Mouse (Mus musculus) layer of hippocampus, postnatal 10 days (tissue): ENCODE results near the gene Sbno2. TPM values are rescaled to one million over a fixed set of nuclear protein-coding genes. Genes with fewer than 3 reads are reported as not detected.

Experiments
- DNase-seq, 2 experiments: peaks; one replicate each; pipeline ENCODE4 v3.0.0; 2021; ENCODE audit warnings: low spot score in 2 of 2
- total RNA-seq, 2 experiments: library from RNA; stranded (reverse); gene quantifications; 2 replicates each; pipeline ENCODE4 v1.2.3; 2021

Gene Sbno2
- total RNA-seq, 2 experiments from 2014 or later, result 19.7 to 23.9 TPM

DNA sequence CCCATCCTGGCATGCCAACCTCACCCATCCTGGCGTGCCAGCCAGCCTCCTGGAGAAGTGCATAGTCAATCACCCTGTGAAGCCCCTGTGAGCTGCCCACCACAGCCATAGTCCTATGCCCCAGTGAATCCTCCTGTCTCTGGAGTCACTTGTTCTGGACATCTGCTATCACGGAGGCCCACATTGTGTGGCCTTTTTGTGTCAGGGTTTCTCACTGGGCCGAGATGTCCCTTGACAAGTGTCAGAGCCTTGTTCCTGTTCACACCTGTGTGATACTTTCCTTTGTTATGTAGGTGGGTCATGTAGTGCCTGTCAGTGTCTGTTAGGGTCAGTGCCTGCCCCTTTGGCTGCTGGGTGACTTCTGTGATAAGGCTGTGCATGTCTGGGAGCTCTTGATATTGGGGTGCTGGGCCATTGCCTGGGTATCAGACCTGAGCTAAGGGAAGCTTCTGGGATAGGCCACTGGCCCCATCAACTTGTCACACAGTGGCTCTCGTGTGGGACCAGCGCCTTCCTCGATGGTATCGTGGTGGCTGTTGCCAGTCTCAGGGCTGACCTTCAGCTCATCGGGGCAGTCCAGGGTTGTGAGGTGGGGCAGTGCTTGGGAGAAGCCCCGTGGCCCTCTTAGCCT is 18.7 kb upstream of the Sbno2 start:
- DNase-seq, result no peak

DNA sequence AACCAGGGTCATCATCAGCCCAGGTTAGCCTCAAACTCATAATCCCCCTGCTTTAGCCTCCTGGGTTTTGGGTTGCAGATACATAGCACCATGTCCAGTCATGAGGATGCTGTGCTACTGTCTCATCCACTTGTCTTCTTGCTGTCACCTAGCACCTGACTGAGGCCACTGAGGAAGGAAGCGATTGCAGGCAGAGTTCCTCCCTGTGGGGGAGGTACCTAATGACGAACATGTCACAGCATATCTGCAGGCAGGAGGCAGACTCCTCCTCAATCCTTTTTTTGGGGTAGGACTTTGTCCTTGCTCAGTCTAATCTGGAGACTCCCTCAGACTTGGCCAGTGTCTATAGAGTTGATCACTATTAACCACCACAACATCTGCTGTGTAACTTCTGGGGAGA is 16.3 kb upstream of the Sbno2 start:
- DNase-seq, result no peak

DNA sequence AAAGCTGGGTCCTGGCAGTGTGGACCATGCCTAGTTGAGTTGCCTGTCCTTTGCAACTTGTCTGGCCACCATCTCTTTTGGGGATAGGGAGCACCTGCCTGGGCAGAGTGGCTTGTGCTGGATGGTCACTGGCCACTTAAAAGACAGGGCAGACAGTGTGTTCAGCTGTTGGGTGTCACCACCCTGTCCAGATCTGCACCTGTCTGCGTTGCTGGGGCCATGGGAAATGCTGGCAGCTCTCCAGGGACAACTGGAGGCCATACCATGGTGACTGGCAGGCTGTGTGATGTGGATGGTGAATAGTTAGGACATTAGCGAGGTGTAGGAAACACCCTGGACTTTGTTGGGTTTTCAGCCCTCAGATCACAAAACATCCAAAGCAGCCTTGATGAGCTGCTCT is 14.8 kb upstream of the Sbno2 start:
- DNase-seq, result no peak

DNA sequence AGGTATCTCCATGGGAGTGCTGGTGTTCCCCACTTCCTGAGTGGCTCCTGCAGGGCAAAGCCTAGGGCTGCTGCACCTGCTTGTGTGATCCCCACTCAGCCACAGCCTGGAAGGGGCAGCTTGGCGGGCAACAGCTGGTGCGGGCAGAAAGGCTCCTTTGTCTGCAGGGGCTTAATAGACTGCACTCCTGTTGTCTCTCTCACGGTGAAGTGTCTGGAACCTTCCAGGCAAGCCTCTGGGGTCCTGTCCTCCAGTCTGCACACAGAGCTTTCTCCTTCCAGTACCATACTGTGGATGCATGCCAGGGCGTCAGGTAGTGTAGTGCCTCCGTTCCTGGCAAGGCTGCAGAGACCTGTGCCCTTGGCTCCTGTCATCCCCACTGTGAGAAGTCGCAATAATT is 13.2 kb upstream of the Sbno2 start:
- DNase-seq, result no peak

DNA sequence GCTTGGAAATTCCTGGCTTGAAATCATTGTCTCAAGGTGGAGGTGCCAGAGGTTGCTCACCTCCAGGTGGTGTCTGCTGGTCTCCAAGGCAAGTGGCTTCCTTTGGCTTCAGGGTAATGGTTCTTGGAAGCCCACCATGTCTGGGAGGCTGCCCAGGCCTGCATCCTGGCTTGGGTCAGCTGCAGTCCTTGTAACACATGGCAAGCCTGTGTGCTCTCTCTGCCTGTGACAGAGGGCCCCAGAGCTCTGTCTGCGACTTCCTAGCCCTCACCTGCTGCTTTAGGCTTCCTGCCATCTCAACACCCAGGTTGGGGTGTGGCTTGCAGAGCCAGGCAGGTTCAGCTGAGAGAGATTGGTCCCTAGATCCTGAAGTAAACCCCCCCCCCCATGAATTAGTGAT is 12.4 kb upstream of the Sbno2 start:
- no peak for DNase-seq

DNA sequence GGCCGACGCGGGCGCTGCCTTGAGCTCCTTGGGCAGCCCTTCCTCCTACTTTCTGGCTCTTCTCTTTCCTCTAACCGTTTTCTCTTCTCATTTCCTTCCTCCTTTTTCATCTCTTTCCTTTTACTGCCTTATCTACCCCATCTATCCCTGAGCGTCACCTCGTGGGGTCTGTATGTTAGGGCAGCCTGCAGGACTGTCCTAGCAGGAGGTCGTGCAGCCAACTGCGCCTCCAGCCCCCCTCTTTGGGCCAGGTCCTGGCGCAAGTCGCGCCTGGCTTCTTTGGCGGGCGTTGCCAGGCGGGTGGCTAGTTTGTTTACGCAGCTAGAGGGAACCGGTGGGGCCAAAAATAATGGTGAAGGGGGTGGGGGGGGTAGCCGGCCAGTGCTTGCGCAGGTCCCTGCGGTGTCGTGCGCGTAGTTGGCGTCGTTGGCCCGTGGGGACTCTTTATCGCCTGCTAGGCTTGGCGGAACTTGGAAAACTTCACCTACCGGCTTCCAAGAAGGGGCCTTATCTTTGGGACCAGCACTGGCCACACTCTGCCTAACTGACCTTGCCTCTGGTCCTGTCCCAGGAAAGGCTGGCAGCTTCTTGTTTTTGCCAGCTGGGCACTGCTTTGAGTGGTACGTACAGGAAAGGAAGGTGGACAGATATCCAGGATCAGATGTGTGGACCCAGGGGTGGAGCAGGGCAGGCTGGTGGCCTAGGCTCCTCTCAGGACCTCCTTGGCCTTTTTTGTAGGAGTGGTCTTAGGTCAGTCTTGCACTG is 11.7 kb upstream of the Sbno2 start:
- DNase-seq, result peak in 1 of 2 experiments; percentile 44

DNA sequence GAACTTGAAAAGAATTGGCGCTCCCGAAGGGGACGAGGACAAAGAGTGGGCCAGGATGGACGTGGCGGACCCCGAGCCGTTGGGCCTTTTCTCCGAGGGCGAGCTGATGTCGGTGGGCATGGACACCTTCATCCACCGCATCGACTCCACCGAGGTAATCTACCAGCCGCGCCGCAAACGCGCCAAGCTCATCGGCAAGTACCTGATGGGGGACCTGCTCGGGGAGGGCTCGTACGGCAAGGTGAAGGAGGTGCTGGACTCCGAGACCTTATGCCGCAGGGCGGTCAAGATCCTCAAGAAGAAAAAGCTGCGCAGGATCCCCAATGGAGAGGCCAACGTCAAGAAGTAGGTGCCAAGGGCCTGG is 11.2 kb upstream of the Sbno2 start:
- DNase-seq, result peak in 1 of 2 experiments; percentile 43

DNA sequence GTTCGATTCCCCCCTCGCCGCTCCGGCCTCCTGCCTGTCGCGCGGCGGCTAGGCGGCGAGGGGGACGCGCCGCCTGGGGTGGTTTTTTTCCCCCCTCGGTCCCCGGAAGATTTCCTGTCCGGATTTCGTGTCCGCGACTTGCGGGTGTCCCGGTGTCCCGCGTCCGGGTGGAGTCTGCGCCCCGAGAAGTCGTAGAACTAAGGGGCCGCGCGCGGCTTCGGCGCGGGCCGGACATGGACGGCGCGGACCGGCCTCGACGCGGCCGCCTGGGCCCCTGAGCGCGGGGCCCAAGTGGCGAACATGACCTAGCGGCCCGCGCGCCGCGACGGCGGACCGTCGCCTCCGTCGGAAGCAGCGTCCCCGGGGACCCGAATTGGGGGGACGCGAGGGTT is 10.6 kb upstream of the Sbno2 start:
- DNase-seq, result no peak

DNA sequence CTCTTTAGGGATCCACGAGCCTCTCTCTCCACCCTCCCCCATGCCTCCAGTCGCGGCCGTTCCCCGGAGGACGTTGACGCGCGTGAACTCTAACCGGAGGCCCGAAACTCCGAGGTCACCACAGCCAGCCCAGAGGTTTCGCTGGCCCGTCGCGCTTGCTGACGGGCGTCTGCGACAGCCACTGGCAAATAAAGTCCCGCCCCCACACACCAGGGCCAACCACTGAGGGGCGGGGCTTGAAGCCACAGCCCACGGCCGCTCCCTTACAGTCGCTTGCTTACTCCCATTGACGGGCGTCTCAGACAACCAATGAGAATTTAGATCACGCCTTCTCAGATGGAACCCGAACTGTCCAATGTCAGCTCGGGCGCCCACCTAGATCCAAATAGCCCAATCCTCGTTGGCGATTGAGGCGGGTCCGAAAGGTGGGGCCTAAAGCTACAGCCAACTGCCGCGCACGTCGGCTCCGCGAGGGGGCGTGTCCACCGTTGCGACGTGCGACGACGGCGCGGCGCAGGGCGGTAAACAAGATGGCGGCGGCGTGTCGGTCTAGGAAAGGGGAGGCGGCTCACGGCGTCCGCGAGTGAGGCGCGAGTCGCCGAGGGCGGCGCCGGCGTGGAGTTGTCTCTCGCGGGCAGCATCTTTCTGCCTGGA is 10.0 kb upstream of the Sbno2 start, which contains the start of gene Stk11:
TSS of gene Stk11 (plus strand) at position 514 of the 654 bp plus-strand sequence.
- DNase-seq, result peak; percentile 99

DNA sequence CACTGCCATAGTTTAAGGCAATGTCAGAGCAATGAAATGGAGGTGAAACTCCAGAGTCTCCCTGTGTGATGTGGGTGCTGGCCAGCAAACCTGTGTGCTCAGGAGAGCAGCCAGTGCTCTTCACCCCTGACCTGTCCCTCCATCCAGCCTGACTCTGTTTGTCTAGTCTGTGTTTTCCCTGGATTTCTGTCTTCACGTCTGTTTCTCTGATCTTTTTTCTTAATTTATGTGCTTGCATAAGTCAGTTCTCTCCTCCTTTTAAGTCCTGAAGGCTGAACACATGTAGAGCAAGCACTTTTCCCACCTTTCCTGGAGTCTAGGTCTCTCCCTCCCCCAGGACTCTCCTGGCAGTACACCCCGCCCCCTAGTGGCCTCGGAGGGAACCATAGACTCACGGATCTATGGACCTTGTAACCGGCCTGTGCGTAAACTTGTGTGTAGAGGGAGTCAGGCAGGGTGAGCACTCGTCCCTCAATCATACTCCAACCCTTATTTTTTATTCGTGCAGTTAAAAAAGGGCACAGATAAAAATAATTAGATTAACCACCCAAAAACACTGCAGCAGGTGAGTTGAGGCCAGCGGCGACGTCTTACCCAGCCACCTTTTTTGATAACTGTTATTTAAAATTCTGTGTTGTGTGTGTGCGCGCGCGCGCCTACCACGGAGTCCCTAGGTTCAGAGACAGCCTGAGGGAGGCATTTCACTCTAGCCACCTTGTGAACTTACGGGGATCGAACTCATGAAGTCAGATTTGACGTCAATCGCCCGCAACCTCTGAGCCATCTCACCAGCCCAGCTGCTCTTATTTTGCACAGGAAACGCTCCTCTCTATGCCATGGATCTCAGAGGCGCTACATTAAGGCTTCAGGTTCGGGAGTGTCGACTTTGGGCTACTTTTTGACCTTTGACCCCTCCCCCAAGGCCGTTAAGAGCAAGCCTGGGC is 9.2 kb upstream of the Sbno2 start:
- peak; percentile 85 to 92 for DNase-seq

DNA sequence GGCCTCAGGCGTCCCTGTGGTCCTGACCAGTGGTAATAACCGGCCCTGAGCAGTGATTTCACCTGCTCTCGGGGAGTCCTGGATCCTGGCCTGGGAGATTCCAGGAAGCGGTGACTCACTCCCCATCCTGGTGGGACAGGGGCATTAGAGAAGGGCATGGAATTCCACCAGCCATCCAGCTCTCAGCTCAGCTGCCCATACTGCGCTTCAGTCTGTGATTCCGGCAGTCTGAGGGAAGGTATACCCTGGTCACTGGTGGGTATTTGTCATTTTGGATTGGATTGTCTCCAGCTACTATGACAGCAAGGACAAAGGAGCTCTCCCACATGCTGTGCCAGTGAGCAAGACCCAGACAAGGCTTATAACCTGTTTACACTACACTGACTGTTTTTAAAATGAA is 2.3 kb upstream of the Sbno2 start:
- no peak for DNase-seq

DNA sequence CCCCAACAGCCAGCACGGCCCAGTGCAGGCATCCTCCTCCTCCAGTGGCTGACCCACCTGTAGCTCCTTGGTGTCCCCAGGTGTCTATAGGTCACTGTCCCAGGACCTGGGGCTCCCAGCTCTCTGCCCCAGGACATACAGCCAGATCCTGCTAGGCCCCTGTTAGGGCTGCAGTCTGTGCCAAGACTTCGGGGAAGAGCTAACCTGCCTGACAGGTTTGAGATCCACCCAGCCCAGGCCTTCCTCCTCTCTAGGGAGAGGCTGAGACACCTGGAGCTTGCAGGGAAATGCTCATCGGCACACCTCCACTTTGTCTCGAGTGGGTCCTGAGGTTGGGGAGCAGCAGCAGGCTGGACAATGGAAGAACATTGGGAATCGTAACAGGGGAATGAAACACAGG is 555 bp upstream of the Sbno2 start:
- DNase-seq, result no peak

DNA sequence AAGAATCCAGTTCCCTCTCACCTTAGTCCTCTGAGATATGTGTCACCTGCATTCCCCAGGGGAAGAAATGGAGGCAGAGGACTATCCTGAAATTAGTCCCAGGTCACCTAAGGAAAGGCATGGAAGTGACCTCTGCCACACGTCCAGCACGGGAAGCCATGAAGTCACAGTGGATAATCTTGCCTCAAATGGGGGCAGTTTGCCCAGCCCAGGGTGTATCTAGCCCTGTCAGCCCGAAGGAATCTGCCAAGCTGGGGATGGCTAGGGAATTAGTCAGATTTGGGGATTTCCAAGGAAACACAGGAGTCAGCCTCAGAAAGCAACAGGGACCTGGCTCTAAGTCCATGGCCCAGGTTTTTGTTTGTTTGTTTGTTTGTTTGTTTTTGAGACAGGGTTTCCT is 1.2 kb downstream of the Sbno2 start:
- no peak for DNase-seq

DNA sequence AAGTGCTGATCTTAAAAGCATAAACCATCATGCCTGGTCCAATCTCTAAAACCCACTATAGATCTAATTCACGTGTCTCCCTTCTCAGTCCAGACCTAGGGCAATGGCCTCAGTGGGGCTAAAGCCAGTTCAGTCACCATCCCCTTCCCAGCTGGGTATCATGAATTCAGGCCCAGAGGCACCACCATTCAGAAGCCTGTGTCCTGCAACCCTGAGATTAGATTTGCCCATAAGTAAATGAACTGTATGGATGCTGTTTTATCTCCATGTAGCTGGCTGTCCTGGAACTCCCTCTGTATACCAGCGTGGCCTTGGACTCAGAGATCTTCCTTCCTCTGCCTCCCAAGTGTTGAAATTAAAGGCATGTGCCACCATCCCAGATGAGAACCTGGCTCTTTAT is 2.3 kb downstream of the Sbno2 start:
- no peak for DNase-seq

DNA sequence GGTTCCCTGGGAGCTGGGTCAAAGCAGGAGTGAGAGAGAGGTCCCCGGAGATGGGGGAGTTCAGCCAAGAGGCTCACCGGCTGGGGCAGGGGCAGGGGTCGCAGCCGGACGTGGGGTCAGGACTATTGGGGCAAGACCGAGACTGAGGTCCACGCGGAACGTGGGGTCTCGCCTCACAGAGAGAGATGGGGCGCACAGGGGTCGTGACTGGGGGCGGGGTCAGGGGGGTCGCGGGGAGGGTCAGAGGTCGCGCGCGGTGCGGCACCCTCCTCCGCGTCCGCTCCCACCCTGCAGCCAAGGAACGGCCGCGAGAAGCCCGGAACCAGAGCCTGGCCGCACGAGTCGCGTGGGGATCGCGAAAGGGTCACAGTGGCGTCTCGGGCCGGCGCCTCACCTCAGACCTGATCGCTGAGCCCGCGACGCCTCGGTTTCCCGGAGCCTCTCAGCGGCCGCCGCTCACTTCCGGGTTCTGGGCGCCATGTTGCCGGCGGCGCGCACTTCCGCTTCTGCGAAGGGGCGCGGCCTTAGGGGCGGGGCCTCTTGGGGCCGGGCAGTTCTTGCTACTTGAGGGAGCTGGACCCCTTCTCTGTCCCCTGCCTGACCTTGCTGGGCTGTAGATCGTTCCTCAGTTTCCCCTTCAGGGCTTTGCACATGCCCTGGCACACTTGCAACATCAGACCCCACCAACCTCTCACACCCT is 3.0 kb downstream of the Sbno2 start:
- DNase-seq, result peak; percentile 80 to 88

DNA sequence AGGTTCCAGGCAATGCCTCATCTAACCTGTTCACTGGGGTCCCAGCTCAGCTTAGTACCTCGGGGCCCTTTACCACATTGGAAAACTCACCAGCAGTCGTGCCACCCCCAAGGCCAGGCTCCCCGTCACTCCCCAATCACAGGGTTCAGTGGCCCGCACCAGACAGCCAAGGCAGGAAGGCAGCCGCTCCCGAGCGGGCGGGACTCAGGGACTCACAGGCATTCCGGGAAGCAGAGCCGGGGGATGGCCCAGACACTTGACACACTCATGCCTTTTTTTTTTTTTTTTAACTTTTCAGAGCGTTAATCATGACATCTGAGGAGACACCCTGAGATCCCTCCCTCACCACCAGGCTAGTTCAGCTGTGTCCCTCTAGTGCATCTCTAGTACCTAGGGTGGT is 4.4 kb downstream of the Sbno2 start:
- no peak for DNase-seq

DNA sequence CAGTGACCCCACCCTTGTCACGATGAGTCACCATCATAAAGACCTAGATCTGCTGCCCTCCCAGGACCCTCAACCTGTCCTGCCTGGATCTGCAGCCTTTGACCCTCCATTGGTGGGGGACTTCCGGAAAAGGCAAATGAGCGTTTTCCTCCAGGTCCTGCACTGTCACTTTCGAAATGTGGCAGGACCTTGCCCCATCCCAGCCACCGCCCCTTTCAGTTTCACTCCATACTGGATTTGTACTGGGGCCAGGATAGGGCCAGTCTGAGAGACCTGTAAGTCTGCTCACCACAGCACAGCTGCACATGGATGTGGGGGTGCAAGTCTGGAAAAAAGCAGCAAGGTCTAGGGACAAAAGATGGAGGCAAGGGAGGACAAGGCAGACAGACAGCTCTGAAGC is 6.7 kb downstream of the Sbno2 start:
- no peak for DNase-seq

DNA sequence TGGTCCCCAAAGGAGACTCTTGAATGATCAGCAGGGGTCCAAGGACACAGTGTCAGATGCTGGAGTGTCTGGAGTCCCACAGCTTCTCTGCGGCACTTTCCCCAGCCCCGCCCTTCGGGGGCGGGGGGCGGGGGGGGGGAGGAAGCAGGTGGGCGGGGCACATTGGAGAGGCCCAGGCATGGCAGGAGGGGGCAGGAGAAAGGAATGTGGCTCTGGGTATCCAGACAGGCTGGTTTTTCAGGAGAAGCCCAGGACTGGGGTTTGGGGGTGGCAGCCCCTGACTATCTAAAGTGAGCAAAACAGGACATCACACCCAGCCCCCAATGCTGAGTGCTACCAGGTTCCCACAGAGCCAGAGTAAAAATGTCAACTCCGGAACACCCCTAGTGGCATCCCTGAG is 8.1 kb downstream of the Sbno2 start:
- DNase-seq, result no peak

DNA sequence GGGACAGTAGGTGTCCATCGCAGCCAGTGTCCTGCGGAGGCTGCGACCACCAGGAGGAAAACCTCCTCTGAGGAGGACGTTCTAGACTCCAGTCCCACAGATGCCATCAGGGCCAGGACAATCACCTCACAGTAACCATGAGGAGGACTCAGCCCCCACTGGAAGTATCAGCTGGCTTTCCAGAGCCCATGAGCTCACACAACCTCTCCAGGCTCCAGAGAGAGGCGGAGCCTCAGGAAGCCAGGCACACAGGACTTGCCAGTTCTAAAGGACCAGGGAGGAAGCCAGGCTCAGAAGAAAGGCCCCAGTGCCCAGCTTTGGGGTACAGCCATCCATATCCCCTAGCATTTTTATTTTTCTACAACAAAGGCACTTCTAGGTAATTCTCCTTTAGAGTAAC is 9.8 kb downstream of the Sbno2 start:
- DNase-seq, result no peak

DNA sequence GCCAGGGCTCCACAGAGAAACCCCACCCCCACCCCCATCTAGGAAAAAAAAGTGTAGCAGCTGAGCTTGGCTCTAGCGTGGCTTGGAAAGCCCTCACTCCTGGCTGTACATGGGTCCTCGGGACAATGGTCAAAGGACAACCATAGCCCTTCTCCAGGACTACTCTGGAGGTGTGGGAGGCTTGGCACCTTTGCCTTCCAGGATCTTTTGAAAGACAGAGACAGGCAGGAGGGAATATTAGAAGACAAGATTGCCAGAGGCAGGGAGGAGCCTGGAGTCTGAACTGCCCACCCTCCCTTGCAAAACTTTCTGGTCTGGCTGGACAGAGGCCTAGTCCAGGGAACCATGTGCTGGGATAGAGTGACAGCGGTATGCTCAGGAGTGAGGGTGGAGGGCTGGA is 10.7 kb downstream of the Sbno2 start:
- no peak for DNase-seq

DNA sequence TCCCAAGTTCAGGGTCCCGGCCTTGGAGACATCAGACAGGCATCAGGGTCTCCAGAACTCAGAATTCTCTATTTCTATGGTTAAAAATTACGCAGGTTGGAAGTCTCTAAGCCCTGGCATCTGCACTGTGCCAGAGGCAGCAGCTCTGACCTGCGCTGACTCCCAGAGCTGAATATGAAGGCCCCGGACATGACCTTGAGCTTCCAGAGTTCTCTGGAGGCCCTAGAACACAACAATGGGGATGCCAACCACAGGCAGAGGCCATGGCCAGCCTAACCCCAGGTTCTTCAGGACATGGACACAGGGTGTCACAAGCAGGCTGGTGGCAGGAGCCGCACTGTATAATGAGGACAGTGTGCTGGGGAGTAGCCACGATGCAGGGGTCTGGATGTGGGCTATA is 11.3 kb downstream of the Sbno2 start:
- no peak for DNase-seq
